Mouse (Mus musculus) embryonic facial prominence, embryonic 12.5 days (tissue): ENCODE measurements at regions not wholly inside any gene's neighbourhood (a gene's known extent, or its start where the extent isn't known, plus 50 kb on each side); places are given as distances from the start of the nearest gene placed in this dataset.

ENCODE experiments used
- ATAC-seq: fragments of 200-750 bp; cut with Nextera tagmentation; 2 replicates; pipeline ENCODE4 v1.8.0; 2017; ENCODE audit not compliant: insufficient number of reproducible peaks, insufficient read depth, low FRiP score, low TSS enrichment
- H3K27ac ChIP-seq: fragments of 300-500 bp; sonication (generic); 2 replicates; pipeline ENCODE4 v1.5.1; 2016; ENCODE audit warnings: mild to moderate bottlenecking
- H3K27me3 ChIP-seq: fragments of 300-500 bp; sonication (generic); 2 replicates; pipeline ENCODE4 v1.6.1; 2016; ENCODE audit warnings: mild to moderate bottlenecking, moderate library complexity
- H3K36me3 ChIP-seq: fragments of 300-500 bp; sonication (generic); 2 replicates; pipeline ENCODE4 v1.6.1; 2016; ENCODE audit warnings: mild to moderate bottlenecking
- H3K4me1 ChIP-seq: fragments of 300-500 bp; sonication (generic); 2 replicates; pipeline ENCODE4 v1.6.1; 2016
- H3K4me2 ChIP-seq: fragments of 300-500 bp; sonication (generic); replicated peaks from 2 replicates; pipeline ENCODE4 v1.6.1; 2016; ENCODE audit warnings: mild to moderate bottlenecking, moderate library complexity
- H3K4me3 ChIP-seq: fragments of 300-500 bp; sonication (generic); 2 replicates; pipeline ENCODE4 v1.5.1; 2016; ENCODE audit warnings: mild to moderate bottlenecking
- H3K9ac ChIP-seq: fragments of 300-500 bp; sonication (generic); 2 replicates; pipeline ENCODE4 v1.6.1; 2016; ENCODE audit warnings: mild to moderate bottlenecking, moderate library complexity
- H3K9me3 ChIP-seq: fragments of 300-500 bp; sonication (generic); 2 replicates; pipeline ENCODE4 v1.6.1; 2016; ENCODE audit warnings: mild to moderate bottlenecking, moderate library complexity
- WGBS: fragments of 180-500 bp; shearing (Covaris S2); methylation state at CpG from one replicate; pipeline ENCODE4 v1.1.7; 2016; 5-methylcytosine and 5-hydroxymethylcytosine counted together

GRCm38 (mm10) chr6:31621023-31621422, 57.2 kb upstream of the Podxl start:
- no peak for ATAC-seq
- H3K27me3 ChIP-seq, result no peaks in the 10 kb centered on the region

GRCm38 (mm10) chr6:31618852-31619251, 55.1 kb upstream of the Podxl start:
- Histone ChIP-seq H3K4me2 (no peak overlapping the region), H3K4me1 (no peaks in the 10 kb centered on the region), H3K27ac (no peak overlapping the region), H3K9me3 (no peaks in the 10 kb centered on the region), H3K36me3 (no peaks in the 10 kb centered on the region), H3K9ac (no peak overlapping the region), H3K4me3 (no peak overlapping the region), H3K27me3 (no peaks in the 10 kb centered on the region)
- 64% methylated on average over 2 of the region's 2 CpGs for WGBS
- no peak for ATAC-seq

More at GRCm38 (mm10) chr6:31621023-31621422, 57.2 kb upstream of the Podxl start:
- no peak overlapping the region for H3K4me3 ChIP-seq
- H3K9ac ChIP-seq, result no peak overlapping the region
- H3K4me1 ChIP-seq, result no peaks in the 10 kb centered on the region
- H3K9me3 ChIP-seq, result no peaks in the 10 kb centered on the region
- WGBS, result 72% methylated on average over 6 of the region's 6 CpGs
- no peak overlapping the region for H3K4me2 ChIP-seq
- no peak overlapping the region for H3K27ac ChIP-seq
- no peaks in the 10 kb centered on the region for H3K36me3 ChIP-seq

GRCm38 (mm10) chr6:31617341-31617740, 53.6 kb upstream of the Podxl start:
- no peaks in the 10 kb centered on the region for H3K4me1 ChIP-seq
- no peaks in the 10 kb centered on the region for H3K27me3 ChIP-seq
- no peak overlapping the region for H3K4me2 ChIP-seq
- H3K27ac ChIP-seq, result no peak overlapping the region
- no peak for ATAC-seq
- H3K4me3 ChIP-seq, result no peak overlapping the region
- H3K36me3 ChIP-seq, result no peaks in the 10 kb centered on the region
- 76% methylated on average over 8 of the region's 8 CpGs for WGBS
- H3K9ac ChIP-seq, result no peak overlapping the region
- no peaks in the 10 kb centered on the region for H3K9me3 ChIP-seq

- no peaks in the 10 kb centered on the region for H3K4me1 ChIP-seq
- whole genome bisulfite sequencing, result 78% methylated on average over 4 of the region's 4 CpGs
- H3K27me3 ChIP-seq, result no peaks in the 10 kb centered on the region
- no peak overlapping the region for H3K4me2 ChIP-seq
- no peaks in the 10 kb centered on the region for H3K36me3 ChIP-seq
- H3K27ac ChIP-seq, result no peak overlapping the region
- ATAC-seq, result no peak
- H3K9me3 ChIP-seq, result no peaks in the 10 kb centered on the region
- H3K4me3 ChIP-seq, result no peak overlapping the region
- H3K9ac ChIP-seq, result no peak overlapping the region
Observed at GRCm38 (mm10) chr6:31615426-31615970, 51.7 kb upstream of the Podxl start.

GRCm38 (mm10) chr6:31614563-31614962, 50.8 kb upstream of the Podxl start:
- Histone ChIP-seq H3K9me3 (no peaks in the 10 kb centered on the region), H3K4me2 (no peak overlapping the region), H3K4me3 (no peak overlapping the region), H3K27me3 (no peaks in the 10 kb centered on the region), H3K4me1 (no peaks in the 10 kb centered on the region), H3K27ac (no peak overlapping the region), H3K36me3 (no peaks in the 10 kb centered on the region), H3K9ac (no peak overlapping the region)
- 94% methylated on average over 4 of the region's 4 CpGs for WGBS
- no peak for ATAC-seq

- no peaks in the 10 kb centered on the region for H3K27me3 ChIP-seq
- H3K4me1 ChIP-seq, result no peaks in the 10 kb centered on the region
- no peak overlapping the region for H3K4me3 ChIP-seq
- H3K9ac ChIP-seq, result no peak overlapping the region
- no peak overlapping the region for H3K4me2 ChIP-seq
- 70% methylated on average over 13 of the region's 13 CpGs for WGBS
- no peaks in the 10 kb centered on the region for H3K36me3 ChIP-seq
- H3K9me3 ChIP-seq, result no peaks in the 10 kb centered on the region
- no peak overlapping the region for H3K27ac ChIP-seq
- ATAC-seq, result no peak
Observed at GRCm38 (mm10) chr6:31613590-31614319, 50.0 kb upstream of the Podxl start.
